Mouse (Mus musculus) kidney, postnatal 25 days (tissue): Measurements from ENCODE around the gene Astn2.
A peak's percentile ranks its signal among the peaks of the same experiment; 100 is the strongest.

ENCODE experiments used
- DNase-seq, 2 experiments: peaks; one replicate each; pipeline ENCODE4 v3.0.0; 2021; ENCODE audit warnings: mixed read lengths in 2 of 2

Astn2 gene

GRCm38 (mm10) chr4:66158714-66159113, 245.7 kb downstream of the Astn2 start:
- DNase-seq = no peak

GRCm38 (mm10) chr4:66157439-66158113, 246.8 kb downstream of the Astn2 start:
- no peak for DNase-seq

GRCm38 (mm10) chr4:66146546-66146945, 257.9 kb downstream of the Astn2 start:
- no peak for DNase-seq

GRCm38 (mm10) chr4:66126181-66126580, 278.2 kb downstream of the Astn2 start:
- no peak for DNase-seq

GRCm38 (mm10) chr4:66122766-66123358, 281.5 kb downstream of the Astn2 start:
- no peak for DNase-seq

- DNase-seq = no peak
Measured at GRCm38 (mm10) chr4:66114243-66114642, 290.2 kb downstream of the Astn2 start.

- DNase-seq = no peak
Measured at GRCm38 (mm10) chr4:66102037-66102436, 302.4 kb downstream of the Astn2 start.

GRCm38 (mm10) chr4:66097629-66098028, 306.8 kb downstream of the Astn2 start:
- DNase-seq = no peak

GRCm38 (mm10) chr4:66096104-66096503, 308.3 kb downstream of the Astn2 start:
- no peak for DNase-seq

- no peak for DNase-seq
Measured at GRCm38 (mm10) chr4:66057161-66057560, 347.2 kb downstream of the Astn2 start.

- no peak for DNase-seq
Measured at GRCm38 (mm10) chr4:66055690-66056089, 348.7 kb downstream of the Astn2 start.

GRCm38 (mm10) chr4:66043014-66043672, 361.3 kb downstream of the Astn2 start:
- DNase-seq = no peak

- peak in 1 of 2 experiments; percentile 1 for DNase-seq
Measured at GRCm38 (mm10) chr4:66033826-66034225, 370.6 kb downstream of the Astn2 start.

- no peak for DNase-seq
Measured at GRCm38 (mm10) chr4:66031320-66031870, 373.0 kb downstream of the Astn2 start.

GRCm38 (mm10) chr4:66029901-66030300, 374.5 kb downstream of the Astn2 start:
- no peak for DNase-seq

- no peak for DNase-seq
Measured at GRCm38 (mm10) chr4:66027866-66028265, 376.5 kb downstream of the Astn2 start.

- peak in 1 of 2 experiments; percentile 29 for DNase-seq
Measured at GRCm38 (mm10) chr4:66025393-66026062, 378.9 kb downstream of the Astn2 start.

- no peak for DNase-seq
Measured at GRCm38 (mm10) chr4:66002936-66003335, 401.5 kb downstream of the Astn2 start.

- DNase-seq = no peak
Measured at GRCm38 (mm10) chr4:65983643-65984042, 420.8 kb downstream of the Astn2 start.

- DNase-seq = no peak
Measured at GRCm38 (mm10) chr4:65982882-65983281, 421.5 kb downstream of the Astn2 start.

- DNase-seq = no peak
Measured at GRCm38 (mm10) chr4:65976251-65976650, 428.2 kb downstream of the Astn2 start.

GRCm38 (mm10) chr4:65972395-65972794, 432.0 kb downstream of the Astn2 start:
- no peak for DNase-seq

- DNase-seq = no peak
Measured at GRCm38 (mm10) chr4:65969318-65969717, 435.1 kb downstream of the Astn2 start.
